Mouse (Mus musculus) liver, embryonic 14.5 days (tissue): ENCODE data around the gene Dscam.

Experiments used
- CTCF ChIP-seq: IDR thresholded peaks from 2 replicates; pipeline ENCODE4 v1.5.1; 2016; ENCODE audit warnings: antibody characterized with exemption, low read depth, control low read depth
- EP300 ChIP-seq: IDR thresholded peaks from 2 replicates; pipeline ENCODE4 v1.6.1; 2016; ENCODE audit warnings: antibody characterized with exemption, low read depth

- no peak for TF ChIP-seq CTCF
- no peak for TF ChIP-seq EP300
Observed at GRCm38 (mm10) chr16:97190604-97191003, 20.1 kb upstream of the Dscam start.
